23 mouse cellular contexts compared by ENCODE assay signal in genomic region chr9:20705981-20706380, GRCm38 (mm10). TPM values are rescaled to one million over a fixed set of nuclear protein-coding genes. Genes with fewer than 3 reads are reported as not detected.
A peak's percentile ranks its signal among the peaks of the same experiment; 100 is the strongest.
DNase-seq lines count a peak whose midpoint lies in the region; ATAC-seq and TF ChIP-seq lines count a peak whose summit lies in the region.
"Had no signal": no experiment of that assay in that cellular context is flagged by ENCODE, and none has a peak within 500 bp of the region (broad histone marks: within the 10 kb centered on the region; RNA-seq: fewer than 3 reads in every experiment).

No protein-coding gene starts in this region.

- no peak overlapping the region for H3K4me3 ChIP-seq in gastrocnemius, adult 2 months
- H3K4me3 ChIP-seq in thymus, adult 2 months (ENCODE audit: control insufficient read depth, insufficient read depth, low read length), result no peak overlapping the region
- H3K4me3 ChIP-seq: embryonic facial prominence, embryonic 10.5 days; forebrain, embryonic 13.5 days; heart, embryonic 15.5 days; hindbrain, embryonic 13.5 days had no signal

- ATAC-seq in megakaryocyte progenitor cell, adult 5-6 weeks (replicated peaks; ENCODE audit: poor library complexity), result peak; percentile 39; the same call in 1 of the 2 replicates
- ATAC-seq: activated CD4-positive, CD25-positive, alpha-beta regulatory T cell, adult 4 months; forebrain, embryonic 13.5 days; forebrain, postnatal 0 days; hindbrain, postnatal 0 days; Patski had no signal

- no peak for TF ChIP-seq POLR2A in thymus, adult 2 months (IDR thresholded peaks at IDR 0.05; ENCODE audit: control insufficient read depth, extremely low read depth, insufficient read depth, low read length, poor library complexity)

- no peak overlapping the region for H3K27ac ChIP-seq in gastrocnemius, adult 2 months
- no peak overlapping the region for H3K27ac ChIP-seq in thymus, adult 2 months (ENCODE audit: control insufficient read depth, insufficient read depth, low read length)
- H3K27ac ChIP-seq: embryonic facial prominence, embryonic 10.5 days; forebrain, embryonic 13.5 days; heart, embryonic 15.5 days; hindbrain, embryonic 13.5 days; hindbrain, postnatal 0 days had no signal

- H3K27me3 ChIP-seq in thymus, adult 2 months (ENCODE audit: control insufficient read depth, insufficient read depth, low read length), result no peaks in the 10 kb centered on the region
- H3K27me3 ChIP-seq: forebrain, embryonic 13.5 days; heart, embryonic 15.5 days; hindbrain, embryonic 13.5 days; Patski had no signal

- DNase-seq in gastrocnemius, adult 2 months, result no peak
- DNase-seq in gastrocnemius, postnatal 10 days, result no peak
- DNase-seq in thymus, adult 2 months, result peak; percentile 30
- no peak for DNase-seq in thymus, postnatal 0 days (ENCODE audit: low spot score)
- peak; percentile 63 for DNase-seq in thymus, postnatal 4 days
- no peak for DNase-seq in right cerebral cortex, postnatal 14 days
- no peak for DNase-seq in layer of hippocampus, postnatal 10 days (ENCODE audit: low spot score in 2 of 2)
- DNase-seq: adrenal gland, postnatal 14 days; cerebellum, adult 18-20 months; cerebellum, adult 9-11 months; forebrain, postnatal 0 days; gastrocnemius, postnatal 36 days; heart, adult 11 months; heart, postnatal 14 days had no signal

- WGBS in thymus, adult 2 months, result 35% methylated on average over 4 of the region's 4 CpGs

- no peaks in the 10 kb centered on the region for H3K4me1 ChIP-seq in thymus, adult 2 months (replicated peaks; ENCODE audit: control insufficient read depth, insufficient read depth, low read length)
- H3K4me1 ChIP-seq: embryonic facial prominence, embryonic 10.5 days; heart, embryonic 15.5 days had no signal

- TF ChIP-seq CTCF in gastrocnemius, adult 2 months (IDR thresholded peaks at IDR 0.05), result peak; percentile 12; the same call in 1 of the 2 replicates
- no peak for TF ChIP-seq CTCF in thymus, adult 2 months (IDR thresholded peaks at IDR 0.05; ENCODE audit: borderline replicate concordance, control insufficient read depth, extremely low read depth, insufficient read depth, low read length, poor library complexity)

- intact Hi-C loops in gastrocnemius, adult 2 months (cut with DNase I), result no loop called here

- no peaks in the 10 kb centered on the region for H3K36me3 ChIP-seq in thymus, adult 2 months (ENCODE audit: control insufficient read depth, insufficient read depth, low read length)
- H3K36me3 ChIP-seq: embryonic facial prominence, embryonic 10.5 days; heart, embryonic 15.5 days had no signal

RNA-seq across cellular contexts. Expression of gene Olfm2, which starts 40.2 kb away (rescaled TPM):
- under 1 TPM; 0.20 TPM for total RNA-seq in gastrocnemius, adult 2 months (2021)
- total RNA-seq in gastrocnemius, postnatal 10 days (2021), result under 1 TPM; 0.52 TPM
- polyA plus RNA-seq in thymus, adult 2 months (2012; rRNA removed), result 0.51 and 0.93 TPM in 2 replicates
- 0.24 and 0.52 TPM in 2 replicates for polyA plus RNA-seq in thymus, postnatal 0 days (2015; fragmentation: Nextera tagmentation; extraction: Ambion mirVana)
- 0.27 and 0.32 TPM in 2 replicates for total RNA-seq in megakaryocyte progenitor cell, adult 5-6 weeks (2015)
- total RNA-seq in megakaryocyte progenitor cell, adult 5-6 weeks (2017), result 0.34 TPM in 1 of 2 replicates, not detected in the other
- 100 to 1,000 TPM; 123 to 138 TPM for total RNA-seq in layer of hippocampus, postnatal 10 days (2021)
- total RNA-seq: hematopoietic stem cell, adult 5-6 weeks had no signal

RNA-seq across cellular contexts. Expression of gene Pin1, which starts 54.1 kb away (rescaled TPM):
- total RNA-seq in gastrocnemius, adult 2 months (2021), result 10 to 100 TPM; 13.0 to 15.0 TPM
- 10 to 100 TPM; 15.7 to 17.2 TPM for total RNA-seq in gastrocnemius, postnatal 10 days (2021)
- polyA plus RNA-seq in thymus, adult 2 months (2012; rRNA removed), result 36.8 and 37.2 TPM in 2 replicates
- polyA plus RNA-seq in thymus, postnatal 0 days (2015; fragmentation: Nextera tagmentation; extraction: Ambion mirVana), result 54.9 and 56.7 TPM in 2 replicates
- total RNA-seq in megakaryocyte progenitor cell, adult 5-6 weeks (2015), result 14.7 and 18.5 TPM in 2 replicates
- 14.7 and 19.1 TPM in 2 replicates for total RNA-seq in megakaryocyte progenitor cell, adult 5-6 weeks (2017)
- 10 to 100 TPM; 31.7 to 32.6 TPM for total RNA-seq in layer of hippocampus, postnatal 10 days (2021)

Comparison
In these comparisons a context has a peak if more than half of its experiments do, and no peak if none do; other contexts are left out.
1. DNase-seq: peak in thymus, adult 2 months (single experiment) and thymus, postnatal 4 days (single experiment); none in gastrocnemius, adult 2 months (single experiment), gastrocnemius, postnatal 10 days (single experiment), thymus, postnatal 0 days (single experiment), right cerebral cortex, postnatal 14 days (single experiment) and layer of hippocampus, postnatal 10 days (0 of 2).
2. RNA of gene Olfm2, which starts 40.2 kb away (total RNA-seq): 123 to 138 TPM in layer of hippocampus, postnatal 10 days; 0.52 TPM in gastrocnemius, postnatal 10 days, 0.27 to 0.34 TPM in megakaryocyte progenitor cell, adult 5-6 weeks and 0.20 TPM in gastrocnemius, adult 2 months; every median in the first group is over 10 times any median in the second.